Mouse (Mus musculus) midbrain, embryonic 13.5 days (tissue): ENCODE measurements around the gene Pdk4. TPM values are rescaled to one million over a fixed set of nuclear protein-coding genes. Genes with fewer than 3 reads are reported as not detected.

Experiments
- ATAC-seq: fragments of 200-750 bp; cut with Nextera tagmentation; 2 replicates; pipeline ENCODE4 v1.8.0; 2017; ENCODE audit warnings: mild to moderate bottlenecking, moderate TSS enrichment, moderate library complexity
- H3K27ac ChIP-seq: fragments of 300-500 bp; sonication (generic); 2 replicates; pipeline ENCODE4 v1.5.1; 2015; ENCODE audit warnings: inconsistent platforms, mild to moderate bottlenecking, moderate library complexity
- H3K27me3 ChIP-seq: fragments of 300-500 bp; sonication (generic); 2 replicates; pipeline ENCODE4 v1.6.1; 2015; ENCODE audit warnings: mild to moderate bottlenecking, inconsistent platforms
- H3K36me3 ChIP-seq: fragments of 300-500 bp; sonication (generic); 2 replicates; pipeline ENCODE4 v1.6.1; 2015; ENCODE audit warnings: mild to moderate bottlenecking, inconsistent platforms
- H3K4me1 ChIP-seq: fragments of 300-500 bp; sonication (generic); replicated peaks from 2 replicates; pipeline ENCODE4 v1.6.1; 2015; ENCODE audit warnings: inconsistent platforms
- H3K4me2 ChIP-seq: fragments of 300-500 bp; sonication (generic); replicated peaks from 2 replicates; pipeline ENCODE4 v1.6.1; 2015; ENCODE audit warnings: moderate library complexity, mild to moderate bottlenecking, inconsistent platforms
- H3K4me3 ChIP-seq: fragments of 300-500 bp; sonication (generic); replicated peaks from 2 replicates; pipeline ENCODE4 v1.5.1; 2015; ENCODE audit warnings: mild to moderate bottlenecking, inconsistent platforms
- H3K9ac ChIP-seq: fragments of 300-500 bp; sonication (generic); replicated peaks from 2 replicates; pipeline ENCODE4 v1.6.1; 2015; ENCODE audit warnings: mild to moderate bottlenecking, inconsistent platforms
- H3K9me3 ChIP-seq: fragments of 300-500 bp; sonication (generic); 2 replicates; pipeline ENCODE4 v1.6.1; 2016; ENCODE audit warnings: mild to moderate bottlenecking, inconsistent platforms
- WGBS: fragments of 180-500 bp; shearing (Covaris S2); methylation state at CpG from one replicate; pipeline ENCODE4 v1.1.7; 2015; 5-methylcytosine and 5-hydroxymethylcytosine counted together
- polyA plus RNA-seq: library from polyadenylated mRNA; unstranded; fragments of >200 nt; fragmentation: Nextera tagmentation; extraction: Ambion mirVana; gene quantifications from 2 replicates; pipeline ENCODE4 v1.2.1, GENCODE M21; 2015

The Pdk4 gene
- polyA plus RNA-seq, 1 experiment from 2014 or later, result 0.78 TPM

DNA sequence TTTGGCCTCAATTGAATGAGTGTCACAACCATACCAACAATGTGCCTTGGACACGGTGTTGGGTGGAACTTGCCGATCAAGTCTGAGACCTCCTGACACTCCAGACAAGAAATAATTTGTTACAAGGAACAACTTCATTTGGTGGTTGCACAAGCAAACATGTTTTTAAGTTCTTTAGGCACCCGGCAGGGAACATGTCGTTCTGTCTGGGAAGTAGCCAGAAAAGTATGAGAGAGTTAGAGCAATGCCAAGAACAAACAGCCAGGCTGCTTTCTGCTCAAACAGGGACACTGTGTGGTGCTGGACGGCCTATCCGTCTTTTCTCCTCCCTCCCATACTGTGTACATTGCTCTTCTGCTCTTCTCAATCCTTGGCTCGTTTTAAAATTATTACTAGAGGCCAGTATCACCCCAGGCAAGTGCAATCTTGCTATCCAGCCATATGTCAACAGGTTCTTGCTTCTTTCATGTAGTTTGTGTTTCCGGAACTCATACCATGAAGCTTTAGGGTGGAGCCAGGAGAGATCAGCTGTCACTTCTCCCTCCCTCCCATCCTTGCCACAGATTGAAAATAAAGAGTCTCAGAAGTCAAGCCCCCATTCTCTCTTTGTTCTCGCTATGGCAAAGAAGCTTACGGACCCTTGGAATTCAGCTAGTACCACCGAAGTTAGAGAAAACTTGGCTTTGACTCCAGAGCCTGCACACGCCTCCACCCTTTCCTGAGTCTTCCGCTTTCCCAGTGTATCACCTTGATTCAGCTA, 52.8 kb downstream of the Pdk4 start:
- H3K4me3 ChIP-seq, result no peak overlapping the region
- H3K27me3 ChIP-seq, result no peaks in the 10 kb centered on the region
- H3K4me2 ChIP-seq, result no peak overlapping the region
- no peaks in the 10 kb centered on the region for H3K36me3 ChIP-seq
- H3K27ac ChIP-seq, result no peak overlapping the region
- peaks cover 17% of the 10 kb centered on the region for H3K4me1 ChIP-seq
- no peak for ATAC-seq
- no peaks in the 10 kb centered on the region for H3K9me3 ChIP-seq
- WGBS, result 21% methylated on average over 13 of the region's 13 CpGs
- no peak overlapping the region for H3K9ac ChIP-seq

DNA sequence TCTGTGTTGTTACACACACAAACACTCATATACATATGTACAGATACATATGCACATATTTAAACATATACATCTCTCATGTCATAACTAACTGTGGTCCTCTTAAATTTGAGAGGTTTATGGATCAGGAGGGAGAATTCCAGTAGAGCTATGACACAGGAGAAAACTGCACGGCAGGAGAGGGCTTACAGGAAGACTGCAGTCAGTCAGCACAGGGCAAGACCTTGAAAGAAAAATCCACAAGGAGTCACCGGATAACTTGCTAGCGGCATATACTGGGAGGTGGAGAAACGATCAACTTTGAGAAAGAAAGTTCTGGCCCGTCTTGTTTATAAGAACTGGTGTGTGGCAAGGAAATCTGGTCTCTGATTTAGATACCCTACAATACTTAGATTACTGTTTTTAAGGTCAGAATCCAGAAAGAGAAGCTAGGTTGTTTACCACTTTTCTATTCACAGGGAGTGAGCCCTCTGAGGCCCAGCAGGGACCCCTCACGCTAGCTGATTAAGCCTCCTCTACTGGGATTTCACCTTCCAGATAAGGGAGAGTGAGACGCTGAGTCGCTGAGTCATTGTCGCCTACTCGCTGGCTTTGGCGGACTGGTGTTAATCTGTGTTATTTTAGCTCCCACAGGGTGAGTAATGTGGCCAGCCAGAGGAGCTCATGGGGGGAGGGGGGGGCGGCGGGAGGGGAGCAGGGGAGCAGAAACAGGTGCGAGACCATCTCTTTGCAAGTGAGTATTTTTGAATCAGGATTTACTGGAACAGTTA, 53.6 kb downstream of the Pdk4 start:
- WGBS, result 9% methylated on average over 14 of the region's 14 CpGs
- H3K27me3 ChIP-seq, result no peaks in the 10 kb centered on the region
- H3K36me3 ChIP-seq, result no peaks in the 10 kb centered on the region
- peaks cover 17% of the 10 kb centered on the region for H3K4me1 ChIP-seq
- no peaks in the 10 kb centered on the region for H3K9me3 ChIP-seq
- H3K4me3 ChIP-seq, result no peak overlapping the region
- no peak overlapping the region for H3K27ac ChIP-seq
- H3K4me2 ChIP-seq, result no peak overlapping the region
- H3K9ac ChIP-seq, result no peak overlapping the region
- no peak for ATAC-seq

DNA sequence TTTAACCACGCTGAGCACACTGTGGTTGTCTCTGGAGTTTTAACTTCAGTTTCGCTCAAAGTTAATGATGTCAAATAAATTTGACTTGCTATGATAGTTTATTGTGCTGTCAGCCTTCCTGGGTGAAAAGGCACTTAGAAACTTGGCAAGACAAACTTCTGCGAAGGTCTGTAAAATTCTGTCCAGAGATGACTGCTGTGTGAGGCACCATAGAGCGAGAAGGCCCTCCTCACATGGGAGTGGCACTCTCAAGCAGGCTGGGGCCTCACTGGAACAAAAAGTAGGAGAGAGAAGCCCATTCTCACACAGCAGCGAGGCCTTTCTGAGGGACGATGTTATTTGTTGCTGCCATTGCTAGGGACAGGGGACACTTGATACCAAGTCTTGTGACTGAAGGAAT, 54.9 kb downstream of the Pdk4 start:
- Histone ChIP-seq H3K27ac (no peak overlapping the region), H3K4me2 (no peak overlapping the region), H3K9me3 (no peaks in the 10 kb centered on the region), H3K4me3 (no peak overlapping the region), H3K36me3 (no peaks in the 10 kb centered on the region), H3K9ac (no peak overlapping the region), H3K27me3 (no peaks in the 10 kb centered on the region), H3K4me1 (peaks cover 14% of the 10 kb centered on the region)
- no peak for ATAC-seq
- 89% methylated on average over 6 of the region's 6 CpGs for WGBS

DNA sequence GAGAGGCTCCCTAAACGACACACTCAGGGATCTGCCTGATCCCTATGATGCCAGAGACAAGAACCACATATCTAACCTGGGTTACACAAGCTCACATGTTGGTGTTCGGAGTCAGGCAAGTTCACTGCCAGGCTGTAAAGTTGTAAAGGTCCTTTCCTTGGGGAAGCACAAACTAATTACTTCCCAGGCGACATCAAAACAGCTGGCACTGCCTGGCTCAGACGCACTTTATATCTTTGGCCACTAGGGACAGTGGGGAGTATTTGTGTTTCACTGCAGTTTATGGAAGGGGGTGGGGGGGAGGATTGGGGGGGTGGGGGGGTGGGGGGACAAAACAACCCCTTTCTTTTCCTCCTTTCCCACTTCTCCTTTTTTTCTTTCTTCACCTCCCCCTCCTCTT, 58.4 kb downstream of the Pdk4 start:
- ATAC-seq, result no peak
- Histone ChIP-seq H3K27ac (no peak overlapping the region), H3K27me3 (no peaks in the 10 kb centered on the region), H3K36me3 (no peaks in the 10 kb centered on the region), H3K9me3 (no peaks in the 10 kb centered on the region), H3K4me1 (peaks cover 5% of the 10 kb centered on the region), H3K4me3 (no peak overlapping the region), H3K9ac (no peak overlapping the region), H3K4me2 (no peak overlapping the region)
- 44% methylated on average over 4 of the region's 4 CpGs for WGBS

DNA sequence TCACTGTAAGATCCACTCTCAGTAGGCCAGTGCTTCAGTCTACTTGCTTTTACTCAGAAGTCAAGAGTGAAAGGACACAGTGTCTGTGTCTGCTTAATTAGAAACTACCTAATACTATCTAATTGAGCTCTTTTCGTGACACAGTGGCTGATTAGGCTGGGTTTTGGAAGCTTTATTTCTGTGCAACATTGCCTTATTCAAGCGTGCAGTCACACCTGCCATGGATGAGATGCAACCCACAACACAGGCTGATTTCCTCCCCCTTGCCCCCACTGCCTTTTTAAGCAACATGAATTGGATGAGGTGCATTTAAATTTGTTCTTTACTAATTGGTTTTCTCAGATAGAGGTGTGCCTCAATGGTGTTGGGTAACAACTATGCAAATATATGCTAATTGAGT, 62.2 kb downstream of the Pdk4 start:
- Histone ChIP-seq H3K4me2 (no peak overlapping the region), H3K9me3 (no peaks in the 10 kb centered on the region), H3K36me3 (no peaks in the 10 kb centered on the region), H3K27ac (no peak overlapping the region), H3K27me3 (no peaks in the 10 kb centered on the region), H3K4me1 (no peaks in the 10 kb centered on the region), H3K9ac (no peak overlapping the region), H3K4me3 (no peak overlapping the region)
- WGBS, result 74% methylated on average over 2 of the region's 2 CpGs
- no peak for ATAC-seq

Other genes with a start within 250 kb of the Pdk4 start
- gene Pon3, start 240.0 kb downstream of the Pdk4 start, polyA plus RNA-seq, result 4.8 and 5.2 TPM in 2 replicates
- gene Pon2, start 197.9 kb downstream of the Pdk4 start, polyA plus RNA-seq, result 25.0 and 30.6 TPM in 2 replicates
- 17.6 and 18.6 TPM in 2 replicates for gene Asb4, start 112.9 kb downstream of the Pdk4 start, polyA plus RNA-seq
- 6.3 and 7.0 TPM in 2 replicates for gene Dync1i1, start 229.3 kb upstream of the Pdk4 start, polyA plus RNA-seq